Mouse (Mus musculus) neural tube, embryonic 15.5 days (tissue): ENCODE data around the gene Klf12. TPM values are rescaled to one million over a fixed set of nuclear protein-coding genes. Genes with fewer than 3 reads are reported as not detected.

Experiments
- ATAC-seq: fragments of 200-750 bp; cut with Nextera tagmentation; 2 replicates; pipeline ENCODE4 v1.8.0; 2017; ENCODE audit warnings: mild to moderate bottlenecking, moderate TSS enrichment, moderate library complexity; ENCODE audit not compliant: low FRiP score
- H3K27ac ChIP-seq: fragments of 300-500 bp; sonication (generic); replicated peaks from 2 replicates; pipeline ENCODE4 v1.5.1; 2015; ENCODE audit warnings: mild to moderate bottlenecking, inconsistent platforms
- H3K27me3 ChIP-seq: fragments of 300-500 bp; sonication (generic); replicated peaks from 2 replicates; pipeline ENCODE4 v1.6.1; 2015; ENCODE audit warnings: inconsistent platforms
- H3K36me3 ChIP-seq: fragments of 300-500 bp; sonication (generic); 2 replicates; pipeline ENCODE4 v1.6.1; 2015; ENCODE audit warnings: inconsistent platforms
- H3K4me1 ChIP-seq: fragments of 300-500 bp; sonication (generic); 2 replicates; pipeline ENCODE4 v1.6.1; 2015; ENCODE audit warnings: inconsistent platforms
- H3K4me2 ChIP-seq: fragments of 300-500 bp; sonication (generic); 2 replicates; pipeline ENCODE4 v1.6.1; 2015; ENCODE audit warnings: inconsistent platforms, mild to moderate bottlenecking, moderate library complexity
- H3K4me3 ChIP-seq: fragments of 300-500 bp; sonication (generic); replicated peaks from 2 replicates; pipeline ENCODE4 v1.5.1; 2015; ENCODE audit warnings: mild to moderate bottlenecking, inconsistent platforms
- H3K9ac ChIP-seq: fragments of 300-500 bp; sonication (generic); replicated peaks from 2 replicates; pipeline ENCODE4 v1.6.1; 2015; ENCODE audit warnings: mild to moderate bottlenecking, inconsistent platforms
- H3K9me3 ChIP-seq: fragments of 300-500 bp; sonication (generic); replicated peaks from 2 replicates; pipeline ENCODE4 v1.6.1; 2016; ENCODE audit warnings: inconsistent platforms
- WGBS: fragments of 180-500 bp; shearing (Covaris S2); methylation state at CpG from one replicate; pipeline ENCODE4 v1.1.7; 2015; ENCODE audit warnings: mixed read lengths; 5-methylcytosine and 5-hydroxymethylcytosine counted together
- polyA plus RNA-seq: library from polyadenylated mRNA; unstranded; fragments of >200 nt; fragmentation: Nextera tagmentation; extraction: Ambion mirVana; gene quantifications from 2 replicates; pipeline ENCODE4 v1.2.1, GENCODE M21; 2015

The Klf12 gene
- polyA plus RNA-seq, 1 experiment from 2014 or later = 35.6 TPM

DNA sequence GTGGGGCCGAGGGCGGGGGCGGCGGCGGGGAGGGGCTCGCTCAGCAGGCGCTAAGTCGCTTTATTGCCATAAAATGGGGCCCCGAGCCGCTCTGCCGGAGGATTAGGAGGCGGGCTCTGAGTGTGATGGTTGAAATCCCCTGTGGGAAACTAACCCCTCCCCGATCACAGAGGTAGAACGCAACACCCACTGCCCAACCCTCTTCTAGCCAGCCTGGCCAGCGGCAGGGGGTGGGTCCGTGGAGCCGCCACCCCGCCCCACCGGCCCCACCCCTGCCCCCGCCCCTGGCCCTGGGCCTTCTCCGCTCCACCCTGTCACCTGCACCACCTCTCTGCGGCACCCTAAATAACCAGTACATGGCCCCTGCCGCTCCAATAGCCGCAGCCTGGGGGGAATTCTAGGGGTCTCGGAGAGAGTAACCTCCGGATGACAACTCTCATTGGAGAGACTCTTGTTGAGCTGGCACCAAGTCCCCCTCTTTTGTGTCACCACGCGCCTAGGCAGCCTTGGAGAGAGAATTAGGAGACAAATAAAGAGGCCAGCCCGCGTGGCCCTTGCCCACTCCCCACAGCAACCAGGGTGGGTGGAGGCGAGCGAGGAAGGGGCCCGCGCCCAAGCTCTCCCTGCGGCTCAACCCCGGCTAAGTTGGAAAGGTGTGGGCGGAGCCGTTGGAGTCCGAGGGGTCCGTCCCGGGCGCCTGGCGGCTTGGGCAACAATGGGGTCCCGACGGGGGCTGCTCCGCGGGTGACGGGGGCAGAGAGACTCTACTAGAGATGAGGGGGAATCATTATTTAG is 579 bp upstream of the Klf12 start:
- Histone ChIP-seq H3K4me2 (peak overlapping the region; percentile 96), H3K4me1 (peaks cover 33% of the 10 kb centered on the region), H3K9ac (peak overlapping the region; percentile 77), H3K27me3 (no peaks in the 10 kb centered on the region), H3K36me3 (no peaks in the 10 kb centered on the region), H3K4me3 (peak overlapping the region; percentile 70), H3K9me3 (no peaks in the 10 kb centered on the region), H3K27ac (peak overlapping the region; percentile 96)
- under 1% methylated on average over 41 of the region's 48 CpGs for WGBS
- ATAC-seq = peak; percentile 88

DNA sequence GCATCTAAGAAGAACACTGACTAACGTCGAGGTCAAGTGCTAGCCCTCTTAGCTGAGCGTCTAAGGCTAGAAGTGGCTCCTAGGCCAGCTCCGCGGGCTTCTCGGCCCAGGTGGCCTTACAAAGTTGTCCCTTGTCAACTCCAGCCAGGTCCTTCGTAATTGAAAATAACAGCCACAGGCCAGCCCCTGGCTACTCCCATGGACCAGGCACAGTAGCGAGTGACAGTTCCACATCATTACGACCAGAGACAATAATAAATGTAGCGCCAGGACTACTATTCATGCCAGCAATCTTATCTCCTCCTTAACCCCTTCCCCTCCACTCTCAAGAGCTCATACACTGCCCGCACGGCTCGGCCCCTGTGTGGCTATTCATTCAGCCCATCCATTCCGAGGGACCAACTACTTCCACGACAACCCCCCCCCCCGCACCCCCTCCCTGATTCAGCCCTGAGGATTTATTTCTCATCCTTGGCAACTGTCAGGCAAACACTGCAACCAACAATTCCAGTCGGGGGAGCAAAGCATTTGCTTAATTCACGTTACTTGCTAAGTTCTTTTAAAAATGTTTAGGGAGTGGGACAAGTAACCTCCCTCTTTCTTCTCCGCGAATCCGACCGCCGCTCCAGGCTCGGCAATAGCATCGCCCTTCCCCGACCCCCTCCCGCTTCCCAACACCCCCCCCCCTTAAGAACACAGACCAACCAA is 914 bp downstream of the Klf12 start:
- H3K4me2 ChIP-seq = peak overlapping the region; percentile 96
- peak overlapping the region; percentile 77 for H3K9ac ChIP-seq
- ATAC-seq = 0 out of 2 replicates have a peak, but pooled peaks have one; percentile 2
- WGBS = under 1% methylated on average over 27 of the region's 27 CpGs
- H3K27me3 ChIP-seq = no peaks in the 10 kb centered on the region
- no peaks in the 10 kb centered on the region for H3K9me3 ChIP-seq
- H3K4me3 ChIP-seq = peak overlapping the region; percentile 70
- H3K27ac ChIP-seq = peak overlapping the region; percentile 96
- peaks cover 33% of the 10 kb centered on the region for H3K4me1 ChIP-seq
- no peaks in the 10 kb centered on the region for H3K36me3 ChIP-seq

GRCm38 (mm10) chr14:100282651-100283050 is 1.8 kb downstream of the Klf12 start:
- Histone ChIP-seq H3K9ac (peak overlapping the region; percentile 51), H3K4me1 (peaks cover 33% of the 10 kb centered on the region), H3K4me2 (peak overlapping the region; percentile 96), H3K27ac (peak overlapping the region; percentile 54), H3K36me3 (no peaks in the 10 kb centered on the region), H3K9me3 (no peaks in the 10 kb centered on the region), H3K27me3 (no peaks in the 10 kb centered on the region), H3K4me3 (peak overlapping the region; percentile 70)
- no peak for ATAC-seq
- 3% methylated on average over 7 of the region's 7 CpGs for WGBS

GRCm38 (mm10) chr14:100281734-100282133 is 2.7 kb downstream of the Klf12 start:
- Histone ChIP-seq H3K4me1 (peaks cover 26% of the 10 kb centered on the region), H3K27ac (no peak overlapping the region), H3K4me3 (0 out of 2 replicates have a peak overlapping the region, but pooled peaks have one; percentile 5), H3K4me2 (peak overlapping the region; percentile 37), H3K9ac (no peak overlapping the region), H3K27me3 (no peaks in the 10 kb centered on the region), H3K9me3 (no peaks in the 10 kb centered on the region), H3K36me3 (no peaks in the 10 kb centered on the region)
- no peak for ATAC-seq
- WGBS = 50% methylated on average over 3 of the region's 3 CpGs

DNA sequence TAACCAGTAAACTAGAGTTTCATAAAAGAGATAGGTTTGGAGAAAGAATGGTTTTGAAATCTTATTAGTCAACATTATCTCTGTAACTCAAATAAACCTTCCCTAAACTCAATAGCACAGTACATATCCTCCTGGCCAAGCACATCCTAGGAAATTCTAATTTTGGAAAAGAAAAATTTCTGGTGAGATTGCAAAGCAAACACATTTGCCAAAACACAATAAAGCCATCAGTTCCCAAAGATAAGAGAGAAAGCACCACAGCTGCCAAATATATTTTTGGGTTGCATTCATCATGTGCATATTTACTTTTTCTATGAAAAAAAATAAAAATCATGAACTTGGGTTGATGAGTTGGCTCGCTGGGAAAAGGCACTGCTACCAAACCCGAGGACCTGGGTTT is 10.3 kb downstream of the Klf12 start:
- WGBS = 96% methylated on average over 2 of the region's 2 CpGs

DNA sequence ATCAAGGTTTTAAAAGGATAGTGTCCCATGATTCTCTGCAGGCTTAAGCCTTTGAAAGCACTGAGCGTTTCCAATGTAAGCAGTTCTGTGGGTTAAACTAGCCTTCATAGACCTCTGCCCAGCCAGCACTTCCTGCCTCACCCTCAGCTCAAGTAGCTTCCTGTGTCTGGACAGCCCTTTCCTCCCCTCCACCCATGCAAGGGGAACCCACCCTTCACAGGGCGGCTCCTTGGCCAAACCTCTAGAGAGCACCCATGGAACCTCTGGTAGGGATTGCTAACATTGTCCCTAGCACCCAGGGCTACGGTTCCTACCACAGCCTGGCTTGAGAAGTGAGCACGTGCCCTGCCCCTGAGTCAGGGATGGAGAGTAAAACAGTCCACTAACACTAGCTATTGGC is 23.9 kb downstream of the Klf12 start:
- 75% methylated on average over 4 of the region's 4 CpGs for WGBS
- Histone ChIP-seq H3K4me2 (no peak overlapping the region), H3K27ac (no peak overlapping the region), H3K36me3 (no peaks in the 10 kb centered on the region), H3K9me3 (no peaks in the 10 kb centered on the region), H3K27me3 (no peaks in the 10 kb centered on the region), H3K9ac (no peak overlapping the region), H3K4me3 (no peak overlapping the region), H3K4me1 (no peaks in the 10 kb centered on the region)
- ATAC-seq = no peak

More for the DNA sequence above, 10.3 kb downstream of the Klf12 start:
- Histone ChIP-seq H3K36me3 (no peaks in the 10 kb centered on the region), H3K27ac (no peak overlapping the region), H3K4me2 (no peak overlapping the region), H3K4me1 (no peaks in the 10 kb centered on the region), H3K27me3 (no peaks in the 10 kb centered on the region), H3K9me3 (no peaks in the 10 kb centered on the region), H3K9ac (no peak overlapping the region), H3K4me3 (no peak overlapping the region)
- ATAC-seq = no peak

GRCm38 (mm10) chr14:100243046-100243445 is 41.4 kb downstream of the Klf12 start:
- H3K27ac ChIP-seq = no peak overlapping the region
- ATAC-seq = no peak

GRCm38 (mm10) chr14:100239874-100240273 is 44.6 kb downstream of the Klf12 start:
- no peak overlapping the region for H3K4me3 ChIP-seq
- no peaks in the 10 kb centered on the region for H3K36me3 ChIP-seq
- H3K27ac ChIP-seq = no peak overlapping the region
- H3K9me3 ChIP-seq = no peaks in the 10 kb centered on the region
- no peak overlapping the region for H3K4me2 ChIP-seq
- no peaks in the 10 kb centered on the region for H3K27me3 ChIP-seq
- H3K9ac ChIP-seq = no peak overlapping the region
- ATAC-seq = no peak
- no peaks in the 10 kb centered on the region for H3K4me1 ChIP-seq
- 80% methylated on average over 4 of the region's 4 CpGs for WGBS

More at GRCm38 (mm10) chr14:100243046-100243445, 41.4 kb downstream of the Klf12 start:
- H3K9me3 ChIP-seq = no peaks in the 10 kb centered on the region
- no peaks in the 10 kb centered on the region for H3K36me3 ChIP-seq
- H3K4me3 ChIP-seq = no peak overlapping the region
- no peaks in the 10 kb centered on the region for H3K4me1 ChIP-seq
- no peak overlapping the region for H3K9ac ChIP-seq
- 94% methylated on average over 5 of the region's 5 CpGs for WGBS
- no peak overlapping the region for H3K4me2 ChIP-seq
- H3K27me3 ChIP-seq = no peaks in the 10 kb centered on the region

DNA sequence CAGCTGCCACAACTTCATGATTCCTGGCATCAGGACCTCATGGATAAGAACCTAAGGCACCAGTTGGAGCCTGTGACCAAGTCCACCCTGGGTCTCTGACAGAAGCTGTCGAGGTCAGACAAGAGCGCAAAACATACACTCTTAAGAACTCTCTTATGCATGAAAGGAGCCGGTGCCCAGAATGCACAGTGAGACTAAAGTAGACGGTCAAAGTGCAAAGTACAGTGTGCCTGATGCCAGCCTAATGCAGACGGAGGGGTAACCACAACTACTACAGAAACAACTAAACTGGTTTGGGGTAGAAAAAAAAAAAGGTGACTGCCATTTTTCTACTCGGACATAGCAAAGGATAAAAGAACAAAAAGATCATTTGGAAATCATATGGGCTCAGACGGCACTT is 47.7 kb downstream of the Klf12 start:
- 88% methylated on average over 7 of the region's 7 CpGs for WGBS
- ATAC-seq = no peak
- no peaks in the 10 kb centered on the region for H3K27me3 ChIP-seq
- H3K4me2 ChIP-seq = no peak overlapping the region
- no peaks in the 10 kb centered on the region for H3K9me3 ChIP-seq
- no peak overlapping the region for H3K9ac ChIP-seq
- H3K27ac ChIP-seq = no peak overlapping the region
- H3K36me3 ChIP-seq = no peaks in the 10 kb centered on the region
- no peaks in the 10 kb centered on the region for H3K4me1 ChIP-seq
- H3K4me3 ChIP-seq = no peak overlapping the region

GRCm38 (mm10) chr14:100235746-100236145 is 48.7 kb downstream of the Klf12 start:
- no peaks in the 10 kb centered on the region for H3K4me1 ChIP-seq
- no peaks in the 10 kb centered on the region for H3K36me3 ChIP-seq
- no peak for ATAC-seq
- no peaks in the 10 kb centered on the region for H3K27me3 ChIP-seq
- H3K4me3 ChIP-seq = no peak overlapping the region
- no peaks in the 10 kb centered on the region for H3K9me3 ChIP-seq
- no peak overlapping the region for H3K27ac ChIP-seq
- no peak overlapping the region for H3K4me2 ChIP-seq
- 47% methylated on average over 3 of the region's 3 CpGs for WGBS
- H3K9ac ChIP-seq = no peak overlapping the region

- H3K27me3 ChIP-seq = no peaks in the 10 kb centered on the region
- H3K4me2 ChIP-seq = no peak overlapping the region
- H3K27ac ChIP-seq = no peak overlapping the region
- H3K9ac ChIP-seq = no peak overlapping the region
- 82% methylated on average over 1 of the region's 1 CpGs for WGBS
- H3K4me3 ChIP-seq = no peak overlapping the region
- no peak for ATAC-seq
- no peaks in the 10 kb centered on the region for H3K9me3 ChIP-seq
- H3K36me3 ChIP-seq = no peaks in the 10 kb centered on the region
- H3K4me1 ChIP-seq = no peaks in the 10 kb centered on the region
These were observed 53.1 kb downstream of the Klf12 start for GRCm38 (mm10) chr14:100231384-100231783.

GRCm38 (mm10) chr14:100228120-100228519 is 56.4 kb downstream of the Klf12 start:
- Histone ChIP-seq H3K27me3 (no peaks in the 10 kb centered on the region), H3K4me3 (no peak overlapping the region), H3K27ac (no peak overlapping the region), H3K4me1 (no peaks in the 10 kb centered on the region), H3K4me2 (no peak overlapping the region), H3K9ac (no peak overlapping the region), H3K9me3 (no peaks in the 10 kb centered on the region), H3K36me3 (no peaks in the 10 kb centered on the region)
- no peak for ATAC-seq
- 94% methylated on average over 6 of the region's 6 CpGs for WGBS
